Mouse (Mus musculus) natural killer cell, adult 2 months (primary cell): ENCODE measurements around the gene Polr1d.
A peak's percentile ranks its signal among the peaks of the same experiment; 100 is the strongest.

ENCODE experiments used
- DNase-seq, 2 experiments: peaks; one replicate each; pipeline ENCODE4 v3.0.0; 2022; ENCODE audit warnings: low spot score in 2 of 2

Polr1d gene

DNA sequence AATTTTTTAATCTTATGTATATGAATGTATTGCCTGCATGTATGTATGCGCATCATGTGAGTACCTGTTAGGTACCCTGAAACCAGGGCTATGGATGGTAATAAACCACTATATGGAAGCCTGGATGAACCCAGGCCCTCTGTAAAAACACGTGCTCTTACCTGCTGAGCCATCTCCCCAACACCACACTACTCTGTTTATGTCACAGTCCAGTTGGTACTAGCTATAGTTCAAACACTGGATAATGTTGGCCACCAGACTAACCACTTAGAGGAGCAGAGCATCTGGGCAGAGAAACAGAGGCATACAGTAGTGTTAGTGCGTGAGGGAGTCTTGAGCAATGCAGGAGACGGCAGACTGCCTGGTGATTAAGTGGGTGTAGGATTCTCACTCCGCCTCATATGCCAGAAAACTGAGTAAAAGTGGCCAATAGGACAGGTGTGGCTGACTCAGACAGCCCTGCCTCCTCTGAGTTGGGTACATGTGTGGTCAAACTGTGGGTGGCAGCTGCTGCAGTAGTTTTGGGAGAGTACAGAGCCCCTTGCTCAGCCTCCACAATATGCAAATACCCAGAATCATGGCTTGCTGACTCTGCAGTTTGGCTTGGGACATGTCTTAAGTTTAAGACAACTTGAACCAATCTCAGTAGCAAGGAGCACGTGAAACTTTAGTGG lies 21.1 kb upstream of the Polr1d start:
- DNase-seq = peak; percentile 45 to 46

DNA sequence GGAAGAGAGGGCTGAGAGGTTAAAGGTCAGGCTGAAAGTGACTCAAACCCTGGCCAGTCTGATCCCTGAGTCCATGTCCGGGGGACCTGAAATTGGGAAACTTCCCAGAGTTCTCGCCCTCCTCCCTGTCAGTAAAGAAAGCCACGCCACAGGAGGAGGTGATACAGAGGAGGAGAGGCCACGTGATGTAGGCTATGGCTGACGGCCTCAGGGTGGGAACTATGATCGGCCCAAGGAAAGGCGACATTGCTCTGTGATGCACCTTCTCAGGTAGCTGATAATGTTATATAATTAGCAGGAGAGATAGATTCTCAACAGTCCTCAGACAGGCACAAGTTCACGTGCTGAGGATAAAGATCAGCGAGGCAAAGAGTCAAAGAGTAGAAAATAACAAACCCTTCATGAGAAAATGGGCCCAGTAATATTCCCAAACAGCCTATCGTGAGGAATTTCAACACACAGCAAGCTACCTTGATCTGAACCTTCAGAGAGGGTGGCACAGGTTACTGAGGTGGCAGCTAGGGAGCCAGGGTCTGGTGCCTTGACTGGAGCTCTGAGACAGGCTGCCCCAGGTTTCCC lies 20.0 kb upstream of the Polr1d start:
- no peak for DNase-seq

- no peak for DNase-seq
Observed at GRCm38 (mm10) chr5:147057626-147058414, 19.0 kb upstream of the Polr1d start.

- DNase-seq = no peak
Observed at GRCm38 (mm10) chr5:147058661-147059060, 18.2 kb upstream of the Polr1d start.

DNA sequence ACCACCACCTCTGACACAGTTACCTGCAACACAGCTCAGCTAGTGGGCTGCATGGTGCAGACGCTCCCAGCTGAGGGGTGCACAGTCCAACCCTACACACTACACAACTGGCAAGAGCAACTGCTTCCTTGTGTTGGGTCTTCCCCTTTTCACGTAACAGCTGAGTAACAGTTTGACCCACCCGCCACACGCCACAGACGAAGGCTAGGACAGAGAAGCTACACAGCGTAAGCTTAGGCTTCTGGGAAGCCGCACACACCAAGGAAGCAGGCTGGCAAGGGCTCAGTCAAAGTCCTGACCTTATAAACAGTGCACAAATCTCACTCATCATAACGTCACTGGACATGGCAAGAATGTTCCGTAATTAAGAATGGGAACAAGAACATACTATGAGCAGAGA lies 17.5 kb upstream of the Polr1d start:
- no peak for DNase-seq

- peak in 1 of 2 experiments; percentile 62 for DNase-seq
Observed at GRCm38 (mm10) chr5:147060024-147060423, 16.8 kb upstream of the Polr1d start.

DNA sequence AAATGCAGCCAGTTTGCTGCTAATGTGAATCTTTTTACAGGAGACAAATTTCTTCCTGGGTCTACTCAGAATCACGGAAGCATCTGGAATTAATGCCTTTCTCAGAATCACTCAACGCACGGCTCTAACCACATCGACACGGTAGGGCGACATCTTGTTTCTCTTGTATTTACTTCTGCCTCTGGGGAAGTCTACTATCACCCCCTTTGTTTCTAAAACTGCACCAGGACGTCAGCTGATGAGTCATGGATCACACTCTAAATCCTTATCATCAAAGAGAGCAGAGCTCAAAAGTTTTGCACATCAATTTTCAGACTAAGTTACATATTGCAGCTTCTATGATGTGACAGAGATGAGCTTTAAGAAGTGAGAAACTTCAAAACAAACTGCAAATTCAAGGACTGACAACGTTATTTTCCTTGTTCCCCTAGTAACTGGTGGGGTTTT lies 13.6 kb upstream of the Polr1d start:
- DNase-seq = peak; percentile 72 to 74

DNA sequence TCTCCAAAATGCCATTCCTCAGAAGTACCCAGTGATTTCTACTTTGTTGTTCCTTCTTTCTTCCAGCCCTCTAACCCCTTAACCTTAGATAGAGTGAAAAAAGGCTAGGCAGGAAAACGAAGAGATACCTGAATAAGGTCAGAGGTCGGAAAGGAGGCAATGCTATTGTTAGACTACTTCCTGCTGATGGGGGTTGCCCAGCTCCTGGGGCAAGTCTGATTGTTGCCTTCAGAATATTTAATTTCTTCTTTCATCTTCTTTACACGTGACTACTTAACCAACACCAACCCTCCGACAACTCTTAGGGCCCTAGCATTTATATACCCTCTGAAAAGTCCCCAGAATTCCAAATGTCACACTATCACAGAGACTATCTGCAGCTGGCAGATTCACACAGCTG lies 10.7 kb upstream of the Polr1d start:
- DNase-seq = no peak

DNA sequence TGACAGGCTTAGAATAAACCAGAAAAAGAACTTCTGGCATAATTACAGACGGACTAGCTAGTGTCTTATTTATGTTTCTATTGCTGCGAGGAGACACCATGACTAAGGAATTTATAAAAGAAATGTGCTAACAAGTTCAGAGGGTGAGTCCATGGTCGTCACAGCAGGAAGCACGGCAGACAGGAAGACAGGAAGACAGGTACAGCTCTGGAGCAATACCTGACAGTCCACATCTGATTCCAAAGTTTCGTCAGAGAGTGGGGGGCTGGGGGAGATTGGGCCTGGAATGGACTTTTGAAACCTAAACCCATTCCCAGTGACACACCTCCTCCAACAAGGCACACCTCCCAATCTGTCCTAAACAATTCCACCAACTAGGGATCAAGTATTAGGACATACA lies 9.9 kb upstream of the Polr1d start:
- DNase-seq = no peak

- no peak for DNase-seq
Observed at GRCm38 (mm10) chr5:147068876-147069275, 8.0 kb upstream of the Polr1d start.

DNA sequence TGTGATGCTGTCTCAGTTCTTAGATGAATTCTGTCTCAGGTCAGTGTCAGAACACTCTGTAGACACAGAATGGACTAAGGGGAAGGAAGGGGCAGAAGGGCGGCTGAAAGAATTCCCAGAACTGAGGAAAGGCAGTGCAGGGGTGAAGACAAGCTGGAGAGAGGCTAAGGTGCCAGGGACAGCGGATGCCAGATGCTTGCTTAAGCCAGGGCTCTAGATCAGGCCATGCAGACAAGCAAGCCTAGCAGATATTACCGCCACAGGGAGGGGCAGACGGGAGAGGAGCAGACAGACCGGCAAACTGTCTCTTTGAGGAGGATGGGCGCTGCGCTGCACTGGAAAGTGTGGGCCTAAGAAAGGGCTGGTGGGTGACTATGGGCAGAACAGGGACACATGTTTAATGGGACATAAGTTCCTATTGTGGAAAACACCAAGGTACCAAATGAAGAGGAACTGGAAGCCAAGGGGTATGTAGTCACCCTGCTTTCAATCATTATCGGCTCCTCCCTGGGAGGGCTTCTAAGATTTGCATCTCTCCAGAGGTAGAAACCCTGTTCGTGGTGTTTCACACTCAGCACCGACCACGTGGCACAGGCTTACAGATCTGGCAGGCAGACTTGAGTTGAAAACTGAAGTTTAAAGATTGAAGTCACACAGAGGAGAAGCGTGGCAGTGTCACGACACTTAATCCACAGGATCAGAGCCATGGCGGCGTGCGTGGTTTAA lies 5.9 kb upstream of the Polr1d start:
- DNase-seq = no peak

DNA sequence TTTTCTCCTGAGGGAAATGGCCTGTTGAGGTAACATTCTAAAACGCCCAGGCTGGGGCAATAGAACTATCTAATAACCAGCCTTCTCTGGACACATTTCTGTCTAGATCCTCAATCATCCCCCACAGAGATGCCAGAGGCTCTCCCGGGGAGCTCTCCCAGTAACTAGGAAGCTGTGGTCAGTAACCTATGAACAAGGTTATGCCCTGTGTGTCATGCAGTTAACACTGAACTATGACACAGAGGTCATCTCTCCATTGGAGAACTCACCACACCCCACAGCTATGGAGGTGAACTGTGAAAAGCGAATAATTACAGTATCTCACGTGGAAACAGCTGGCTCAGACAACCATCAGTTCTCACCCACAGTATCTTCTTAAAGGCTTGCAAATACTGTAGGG lies 5.0 kb upstream of the Polr1d start:
- DNase-seq = no peak

- no peak for DNase-seq
Observed at GRCm38 (mm10) chr5:147073805-147074204, 3.0 kb upstream of the Polr1d start.

- DNase-seq = no peak
Observed at GRCm38 (mm10) chr5:147075103-147076025, 1.5 kb upstream of the Polr1d start.

DNA sequence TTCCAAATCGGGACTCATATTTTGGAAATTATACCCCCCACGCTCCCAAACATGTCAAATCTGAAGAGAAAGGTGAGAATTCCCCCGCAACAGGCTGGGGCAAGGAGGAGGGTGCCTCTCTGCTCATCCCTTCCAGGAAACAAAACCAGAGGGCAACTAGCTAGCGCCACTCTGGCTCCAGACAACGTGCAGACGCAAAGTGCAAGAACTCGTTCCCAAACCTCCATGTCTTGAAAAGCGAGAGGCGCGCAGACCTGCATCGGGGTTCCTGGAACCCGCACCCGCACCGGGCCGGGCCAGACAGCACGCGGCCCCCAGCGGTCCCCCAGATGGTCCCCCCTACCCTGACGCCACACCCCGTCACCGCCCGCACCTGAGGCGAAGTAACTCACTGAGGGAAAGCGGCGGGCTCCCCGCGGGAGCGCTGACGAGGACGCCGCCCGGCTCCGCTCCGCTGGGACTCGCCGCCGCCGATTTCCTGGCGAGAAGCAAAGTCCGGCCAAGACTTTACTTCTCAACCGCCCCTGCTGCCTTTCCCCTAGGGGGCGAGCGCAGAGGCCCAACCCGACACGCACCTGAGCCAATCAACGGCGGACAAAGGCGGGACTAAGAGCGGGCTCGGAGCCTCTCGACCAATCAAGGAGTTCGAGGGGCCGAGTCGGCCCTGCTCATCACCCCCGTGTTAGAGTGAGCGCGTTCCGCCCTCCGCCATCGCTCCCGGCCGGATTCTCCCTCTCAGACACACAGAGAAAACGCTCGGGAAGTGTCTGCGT lies 638 bp upstream of the Polr1d start, which contains the start of gene Lnx2:
Gene Lnx2, minus strand, starts transcription at position 561 of the 773 bp plus-strand sequence.
- DNase-seq = peak; percentile 95

DNA sequence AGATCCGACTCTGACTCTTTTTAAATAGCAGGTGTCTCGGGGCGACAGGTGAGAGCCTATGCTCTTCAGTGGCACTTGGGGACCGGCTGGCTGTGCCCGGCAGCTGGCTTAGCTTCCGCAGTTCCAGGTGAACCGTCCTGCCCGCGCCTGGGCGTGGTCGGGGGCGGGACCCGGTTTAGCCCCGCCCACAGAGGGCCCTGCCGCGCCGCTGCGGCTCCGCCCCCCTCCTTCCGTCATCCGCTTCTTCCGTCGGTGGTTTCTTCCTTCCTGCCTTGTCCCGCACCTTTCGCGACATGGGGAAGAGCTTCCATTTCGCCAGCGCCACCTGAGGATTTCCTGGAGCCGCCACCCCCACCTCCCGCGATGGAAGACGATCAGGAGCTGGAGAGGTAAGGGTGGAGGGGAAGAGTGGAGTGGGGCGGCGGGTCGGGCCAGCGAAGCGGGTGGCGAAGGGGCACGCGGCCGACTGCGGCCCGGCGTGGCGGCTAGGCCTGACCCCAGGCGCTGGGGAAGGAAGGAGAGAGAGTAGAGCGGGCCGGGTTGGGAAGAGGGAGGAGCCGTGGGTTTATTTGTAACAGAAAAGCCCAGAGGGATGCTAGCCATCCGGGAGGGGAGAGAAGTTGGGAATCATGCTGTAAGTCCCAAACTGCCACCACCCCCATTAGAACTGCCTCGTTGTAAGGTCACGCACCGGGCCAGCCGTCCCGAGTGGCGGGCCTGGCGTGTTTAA lies 620 bp downstream of the Polr1d start:
- DNase-seq = peak; percentile 87 to 93

DNA sequence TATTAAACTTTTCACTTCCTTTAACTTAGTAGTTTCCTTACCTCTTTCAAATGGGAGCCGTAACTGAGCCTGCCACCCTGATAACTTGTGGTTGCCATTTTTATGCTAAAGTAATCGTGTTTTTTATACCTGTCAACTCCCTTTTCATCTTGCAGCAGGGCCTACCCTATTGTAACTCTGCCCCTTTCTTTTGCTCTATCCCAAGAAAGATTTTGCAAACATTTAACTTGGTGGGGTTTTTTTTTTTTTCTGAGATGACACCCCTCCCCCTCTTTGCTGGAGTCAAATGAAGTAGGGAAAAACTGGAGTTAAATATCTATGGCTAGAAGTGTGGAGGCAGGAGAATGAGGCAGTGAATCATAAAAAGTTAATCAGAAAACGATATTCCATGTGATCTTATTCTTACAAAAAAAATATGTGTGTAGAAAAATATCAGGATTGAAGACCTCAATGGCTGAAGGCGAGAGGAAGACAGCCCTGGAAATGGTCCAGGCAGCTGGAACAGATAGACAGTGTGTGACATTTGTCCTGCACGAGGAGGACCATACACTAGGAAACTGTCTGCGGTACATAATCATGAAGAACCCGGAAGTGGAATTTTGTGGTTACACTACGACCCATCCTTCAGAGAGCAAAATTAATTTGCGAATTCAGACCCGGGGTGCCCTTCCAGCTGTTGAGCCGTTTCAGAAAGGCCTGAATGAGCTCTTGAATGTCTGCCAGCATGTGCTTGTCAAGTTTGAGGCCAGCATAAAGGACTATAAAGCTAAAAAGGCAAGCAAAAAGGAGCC lies 1.5 kb downstream of the Polr1d start:
- DNase-seq = no peak

GRCm38 (mm10) chr5:147085201-147085894 lies 8.5 kb downstream of the Polr1d start:
- DNase-seq = no peak
